Mouse (Mus musculus) MEL (cell line): ENCODE data around the gene Rgmb.

Source experiments
- CHD2 ChIP-seq: IDR thresholded peaks from 2 replicates; pipeline ENCODE4 v1.6.1; 2011; ENCODE audit warnings: low read length, improper control_type of control experiment
- CTCF ChIP-seq, 3 experiments: IDR thresholded peaks in 2 of 3; conservative IDR thresholded peaks in 1 of 3; 2 replicates each; pipeline ENCODE4 v1.5.1; 2011 to 2012; ENCODE audit warnings: low read length in 3 of 3, low read depth in 2 of 3, mild to moderate bottlenecking in 2 of 3, improper control_type of control experiment in 1 of 3, inconsistent platforms in 1 of 3, mixed read lengths in 1 of 3, moderate library complexity in 1 of 3; ENCODE audit not compliant: control insufficient read depth in 1 of 3, insufficient read depth in 1 of 3, poor library complexity in 1 of 3, severe bottlenecking in 1 of 3
- JUND ChIP-seq: IDR thresholded peaks from 2 replicates; pipeline ENCODE4 v1.6.1; 2011; ENCODE audit warnings: low read depth, mild to moderate bottlenecking, improper control_type of control experiment, low read length
- MAZ ChIP-seq: IDR thresholded peaks from 2 replicates; pipeline ENCODE4 v1.6.1; 2012; ENCODE audit warnings: low read depth, mild to moderate bottlenecking, inconsistent platforms, low read length, improper control_type of control experiment
- POLR2AphosphoS2 ChIP-seq: IDR thresholded peaks from 2 replicates; pipeline ENCODE4 v1.6.1; 2011; ENCODE audit warnings: low read length, improper control_type of control experiment
- RAD21 ChIP-seq: IDR thresholded peaks from 2 replicates; pipeline ENCODE4 v1.6.1; 2011; ENCODE audit warnings: mild to moderate bottlenecking, low read depth, low read length, improper control_type of control experiment
- TCF12 ChIP-seq: IDR thresholded peaks from 2 replicates; pipeline ENCODE4 v1.6.1; 2014; ENCODE audit warnings: low read depth, mild to moderate bottlenecking, inconsistent platforms, low read length, improper control_type of control experiment, moderate library complexity
- ZC3H11A ChIP-seq: IDR thresholded peaks from 2 replicates; pipeline ENCODE4 v1.6.1; 2012; ENCODE audit warnings: low read depth, mild to moderate bottlenecking, inconsistent platforms, low read length, improper control_type of control experiment

GRCm38 (mm10) chr17:15832398-15832797, 1.6 kb upstream of the Rgmb start:
- TF ChIP-seq JUND (no peak), ZC3H11A (no peak), TCF12 (no peak), MAZ (no peak), CTCF (IDR thresholded peaks at IDR 0.05 in 2 of 3, conservative IDR thresholded peaks at IDR 0.05 in 1 of 3; ENCODE audit: control insufficient read depth in 1 of 3, insufficient read depth in 1 of 3, low read depth in 2 of 3, low read length in 3 of 3, poor library complexity in 1 of 3, severe bottlenecking in 1 of 3) (no peak), RAD21 (no peak), POLR2AphosphoS2 (no peak), CHD2 (no peak)
